Mouse (Mus musculus) hindbrain, embryonic 15.5 days (tissue): ENCODE data around the gene Fate1. TPM values are rescaled to one million over a fixed set of nuclear protein-coding genes. Genes with fewer than 3 reads are reported as not detected.

Source experiments
- ATAC-seq: fragments of 200-750 bp; cut with Nextera tagmentation; 2 replicates; pipeline ENCODE4 v1.8.0; 2017; ENCODE audit warnings: low read depth, moderate number of reproducible peaks, moderate TSS enrichment; ENCODE audit not compliant: low FRiP score
- H3K27ac ChIP-seq: fragments of 300-500 bp; sonication (generic); replicated peaks from 2 replicates; pipeline ENCODE4 v1.5.1; 2015; ENCODE audit warnings: mild to moderate bottlenecking, inconsistent platforms
- H3K27me3 ChIP-seq: fragments of 300-500 bp; sonication (generic); 2 replicates; pipeline ENCODE4 v1.6.1; 2015; ENCODE audit warnings: control low read depth, inconsistent platforms
- H3K36me3 ChIP-seq: fragments of 300-500 bp; sonication (generic); 2 replicates; pipeline ENCODE4 v1.6.1; 2015; ENCODE audit warnings: control low read depth, inconsistent platforms
- H3K4me1 ChIP-seq: fragments of 300-500 bp; sonication (generic); replicated peaks from 2 replicates; pipeline ENCODE4 v1.6.1; 2015; ENCODE audit warnings: control low read depth, inconsistent platforms
- H3K4me2 ChIP-seq: fragments of 300-500 bp; sonication (generic); 2 replicates; pipeline ENCODE4 v1.6.1; 2015; ENCODE audit warnings: moderate library complexity, mild to moderate bottlenecking, inconsistent platforms
- H3K4me3 ChIP-seq: fragments of 300-500 bp; sonication (generic); 2 replicates; pipeline ENCODE4 v1.5.1; 2015; ENCODE audit warnings: mild to moderate bottlenecking, inconsistent platforms
- H3K9ac ChIP-seq: fragments of 300-500 bp; sonication (generic); 2 replicates; pipeline ENCODE4 v1.6.1; 2015; ENCODE audit warnings: inconsistent platforms
- H3K9me3 ChIP-seq: fragments of 300-500 bp; sonication (generic); 2 replicates; pipeline ENCODE4 v1.6.1; 2016; ENCODE audit warnings: control low read depth, inconsistent platforms
- WGBS: fragments of 180-500 bp; shearing (Covaris S2); methylation state at CpG from one replicate; pipeline ENCODE4 v1.1.7; 2015; 5-methylcytosine and 5-hydroxymethylcytosine counted together
- polyA plus RNA-seq: library from polyadenylated mRNA; unstranded; fragments of >200 nt; fragmentation: Nextera tagmentation; extraction: Ambion mirVana; gene quantifications from 2 replicates; pipeline ENCODE4 v1.2.1, GENCODE M21; 2015

The Fate1 gene
- polyA plus RNA-seq, 1 experiment from 2014 or later = 0.25 TPM

DNA sequence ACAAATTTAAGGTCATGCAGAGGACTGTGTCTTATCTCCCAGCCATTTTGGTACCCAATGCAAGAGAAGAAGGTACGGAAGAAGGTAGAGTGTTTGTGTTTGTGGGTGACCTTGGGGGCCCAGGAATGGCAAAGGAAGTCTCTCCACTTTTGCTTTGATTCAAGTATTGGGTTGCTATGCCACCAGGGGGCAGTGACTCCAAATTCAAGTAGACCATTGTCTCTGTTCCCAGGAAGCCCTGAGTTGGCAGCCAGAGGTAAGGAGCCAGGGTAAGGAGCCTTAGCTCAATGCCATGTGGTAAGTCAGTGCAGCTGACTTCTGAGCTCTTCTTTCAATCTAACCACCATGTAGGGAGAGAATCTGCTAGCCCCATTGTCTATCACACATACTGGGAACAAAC lies 11.0 kb downstream of the Fate1 start:
- Histone ChIP-seq H3K4me1 (no peaks in the 10 kb centered on the region), H3K4me3 (no peak overlapping the region)

DNA sequence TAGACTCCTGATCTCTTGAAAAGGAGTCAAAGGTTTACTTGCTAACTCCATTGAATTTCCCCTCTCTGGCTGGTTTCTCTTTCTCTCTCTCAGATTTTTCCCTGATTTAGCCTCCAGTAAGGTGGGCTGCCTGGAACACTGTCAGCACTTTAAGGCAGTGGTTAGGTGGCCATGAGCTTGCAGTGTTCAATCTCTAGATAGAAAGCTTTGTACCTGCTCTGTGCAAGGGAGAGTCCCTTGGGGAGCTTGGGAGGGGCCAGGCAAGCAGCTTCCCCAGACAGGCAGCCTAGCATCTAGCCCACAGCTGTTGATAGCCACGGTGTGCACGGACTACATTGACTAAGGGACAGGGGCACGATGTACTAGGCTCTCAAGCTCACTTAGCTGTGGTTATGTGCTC lies 18.8 kb downstream of the Fate1 start, which contains the start of gene Cnga2:
Gene Cnga2, plus strand, starts transcription at position 301 of the 400 bp plus-strand sequence.
- H3K4me1 ChIP-seq = no peaks in the 10 kb centered on the region
- H3K36me3 ChIP-seq = no peaks in the 10 kb centered on the region
- no peak within 1 kb of the TSS for H3K4me2 ChIP-seq
- no peaks in the 10 kb centered on the region for H3K27me3 ChIP-seq
- 80% methylated on average over 3 of the region's 3 CpGs for WGBS
- no peak within 1 kb of the TSS for H3K9ac ChIP-seq
- no peak within 1 kb of the TSS for H3K4me3 ChIP-seq
- H3K27ac ChIP-seq = no peak within 1 kb of the TSS
- no peak for ATAC-seq
- H3K9me3 ChIP-seq = no peaks in the 10 kb centered on the region

More for the DNA sequence above, 11.0 kb downstream of the Fate1 start:
- no peak for ATAC-seq
- Histone ChIP-seq H3K36me3 (no peaks in the 10 kb centered on the region), H3K4me2 (no peak overlapping the region), H3K9ac (no peak overlapping the region), H3K27me3 (no peaks in the 10 kb centered on the region), H3K27ac (no peak overlapping the region), H3K9me3 (no peaks in the 10 kb centered on the region)
- WGBS = 71% methylated on average over 1 of the region's 1 CpGs

DNA sequence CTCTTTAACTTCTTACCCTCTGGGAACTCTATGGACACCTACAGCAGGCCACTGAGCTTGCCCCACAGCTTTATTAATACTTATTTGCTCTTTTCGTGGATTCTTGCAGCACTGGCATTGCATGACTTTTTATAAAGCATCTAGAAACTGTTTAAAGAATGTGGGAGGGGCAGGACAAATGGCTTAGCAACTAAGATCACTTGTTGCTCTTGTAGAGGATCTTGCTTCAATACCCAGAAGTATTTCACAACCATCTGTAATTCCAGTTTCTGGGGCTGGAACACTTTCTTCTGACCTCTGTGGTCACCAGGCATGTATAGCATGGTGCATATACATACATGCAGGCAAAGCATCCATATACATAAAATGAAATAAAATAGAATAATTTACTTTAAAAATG lies 23.2 kb downstream of the Fate1 start:
- H3K4me3 ChIP-seq = no peak overlapping the region
- no peaks in the 10 kb centered on the region for H3K9me3 ChIP-seq
- no peak overlapping the region for H3K27ac ChIP-seq
- no peak overlapping the region for H3K9ac ChIP-seq
- no peaks in the 10 kb centered on the region for H3K36me3 ChIP-seq
- no peak overlapping the region for H3K4me2 ChIP-seq
- WGBS = 59% methylated on average over 1 of the region's 1 CpGs
- H3K27me3 ChIP-seq = no peaks in the 10 kb centered on the region
- no peak for ATAC-seq
- H3K4me1 ChIP-seq = no peaks in the 10 kb centered on the region

DNA sequence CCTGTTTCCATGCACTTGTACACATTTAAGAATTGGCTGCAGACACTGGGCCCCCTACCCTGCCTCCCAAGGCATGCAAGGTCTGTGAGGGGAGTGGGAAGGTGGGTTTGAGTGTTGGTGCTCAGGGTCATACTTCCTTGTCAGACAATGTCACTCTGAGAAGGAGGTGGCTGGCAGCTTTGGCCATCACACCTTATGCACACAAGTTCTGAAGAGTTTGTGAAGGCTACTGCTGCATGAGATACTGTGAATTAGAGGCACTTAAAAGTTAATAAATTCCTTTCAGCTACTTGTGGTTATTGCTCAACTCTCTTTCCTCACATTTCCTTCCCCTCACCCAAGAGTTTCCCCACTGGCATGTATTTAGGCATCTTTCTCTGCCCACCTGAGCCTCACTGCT lies 37.1 kb downstream of the Fate1 start:
- H3K9ac ChIP-seq = no peak overlapping the region
- no peak overlapping the region for H3K27ac ChIP-seq
- H3K4me1 ChIP-seq = no peaks in the 10 kb centered on the region
- H3K4me3 ChIP-seq = no peak overlapping the region
- no peaks in the 10 kb centered on the region for H3K36me3 ChIP-seq
- ATAC-seq = no peak
- H3K9me3 ChIP-seq = no peaks in the 10 kb centered on the region
- H3K4me2 ChIP-seq = no peak overlapping the region
- no peaks in the 10 kb centered on the region for H3K27me3 ChIP-seq

DNA sequence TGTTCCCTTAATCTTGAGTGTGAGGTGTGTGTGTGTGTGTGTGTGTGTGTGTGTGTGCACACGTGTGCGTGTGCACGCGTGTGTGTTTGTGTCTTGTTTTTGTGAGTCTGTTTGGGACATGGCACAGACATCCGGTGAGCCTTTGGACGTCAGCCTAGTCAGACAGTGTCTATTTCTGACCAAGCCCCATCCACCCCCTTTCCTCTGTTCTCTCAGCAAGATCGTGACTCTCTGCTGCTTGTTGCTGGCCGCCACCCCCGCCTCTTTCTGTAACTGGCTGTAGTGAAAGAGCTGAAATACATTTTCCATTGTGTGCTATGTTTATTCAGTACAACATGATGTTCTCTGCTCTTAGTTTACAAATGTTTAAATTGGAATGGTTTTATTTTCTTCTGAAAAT lies 39.5 kb downstream of the Fate1 start:
- no peaks in the 10 kb centered on the region for H3K27me3 ChIP-seq
- no peak overlapping the region for H3K27ac ChIP-seq
- H3K9ac ChIP-seq = no peak overlapping the region
- H3K36me3 ChIP-seq = no peaks in the 10 kb centered on the region
- no peaks in the 10 kb centered on the region for H3K9me3 ChIP-seq
- peak; percentile 51; the same call in 1 of the 2 replicates for ATAC-seq
- 62% methylated on average over 9 of the region's 9 CpGs for WGBS
- H3K4me3 ChIP-seq = no peak overlapping the region
- H3K4me1 ChIP-seq = no peaks in the 10 kb centered on the region
- H3K4me2 ChIP-seq = no peak overlapping the region

DNA sequence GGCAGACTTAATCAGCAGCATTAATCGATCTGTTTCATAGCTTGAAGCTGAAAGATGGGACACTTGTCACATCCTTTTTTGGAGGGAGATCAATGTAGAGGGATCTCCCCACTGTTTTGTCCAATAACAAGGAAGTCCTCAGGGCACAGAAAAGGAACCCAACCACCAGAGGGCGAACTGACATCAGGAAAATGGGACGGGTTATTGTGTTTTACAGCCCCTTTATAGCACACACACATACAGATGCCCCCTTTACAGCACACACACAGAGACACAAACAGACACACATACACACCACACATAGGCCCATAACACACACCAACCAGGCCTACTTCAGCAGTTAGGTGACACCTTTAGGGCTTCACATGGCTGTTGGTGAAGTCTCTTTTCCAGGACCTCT lies 40.0 kb downstream of the Fate1 start:
- no peak overlapping the region for H3K27ac ChIP-seq
- H3K4me2 ChIP-seq = no peak overlapping the region
- no peak overlapping the region for H3K4me3 ChIP-seq
- 23% methylated on average over 3 of the region's 3 CpGs for WGBS
- no peaks in the 10 kb centered on the region for H3K27me3 ChIP-seq
- H3K9me3 ChIP-seq = no peaks in the 10 kb centered on the region
- H3K9ac ChIP-seq = no peak overlapping the region
- no peak for ATAC-seq
- H3K36me3 ChIP-seq = no peaks in the 10 kb centered on the region
- no peaks in the 10 kb centered on the region for H3K4me1 ChIP-seq

DNA sequence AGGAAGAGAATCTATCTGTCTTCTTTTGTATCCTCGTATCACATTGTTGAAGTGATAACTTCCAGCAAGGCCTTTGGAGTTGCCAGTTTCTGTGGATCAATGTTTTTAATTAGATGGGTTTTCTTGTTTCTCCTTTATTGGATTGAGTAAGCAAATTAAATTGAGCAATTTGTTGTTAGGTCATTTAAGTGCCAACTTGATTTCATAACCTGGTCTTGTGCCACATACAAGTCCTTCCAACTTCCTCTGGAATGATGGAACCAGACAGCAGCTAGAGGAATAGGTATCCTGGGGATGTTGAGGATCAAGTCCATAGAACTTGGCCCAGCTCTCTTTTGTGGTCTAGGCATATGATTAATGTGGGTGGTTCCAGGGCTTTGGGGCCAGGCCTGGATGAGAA lies 49.5 kb downstream of the Fate1 start:
- H3K9me3 ChIP-seq = no peaks in the 10 kb centered on the region
- no peak overlapping the region for H3K9ac ChIP-seq
- ATAC-seq = no peak
- no peaks in the 10 kb centered on the region for H3K4me1 ChIP-seq
- no peaks in the 10 kb centered on the region for H3K36me3 ChIP-seq
- no peaks in the 10 kb centered on the region for H3K27me3 ChIP-seq
- H3K4me3 ChIP-seq = no peak overlapping the region
- H3K27ac ChIP-seq = no peak overlapping the region
- 52% methylated on average over 1 of the region's 1 CpGs for WGBS
- no peak overlapping the region for H3K4me2 ChIP-seq

DNA sequence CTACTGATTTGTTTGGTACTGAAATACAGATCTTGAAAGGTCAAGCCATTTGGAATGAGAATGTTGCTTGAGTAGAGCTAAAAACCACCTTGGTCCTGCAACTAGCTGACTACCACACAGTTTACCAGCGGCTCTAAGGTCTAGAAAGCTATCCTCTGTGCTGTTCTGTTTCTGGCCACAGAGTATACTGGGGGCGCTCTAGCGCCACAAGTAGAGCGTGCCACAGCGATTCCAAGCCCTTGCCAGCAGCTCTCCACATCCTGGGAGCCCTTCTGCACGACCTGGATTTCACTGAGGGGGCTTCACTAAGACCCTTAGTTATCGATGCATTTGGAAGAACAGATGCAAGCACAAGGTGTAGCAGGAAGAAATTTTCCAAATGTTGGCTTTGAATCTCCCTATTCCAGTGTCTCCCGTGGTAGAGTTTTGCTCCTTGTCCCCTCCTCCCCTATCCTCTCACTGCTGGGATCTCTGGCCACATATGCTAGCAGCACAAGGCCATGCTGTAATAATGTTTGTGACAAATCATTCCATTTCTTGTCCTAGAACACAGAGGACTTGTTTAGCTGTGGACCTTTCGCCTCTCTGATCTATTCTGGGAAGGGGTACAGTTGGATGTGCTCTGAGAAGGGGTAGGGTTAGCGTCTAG lies 50.1 kb downstream of the Fate1 start:
- no peaks in the 10 kb centered on the region for H3K27me3 ChIP-seq
- no peak; the same call in 1 of the 2 replicates for ATAC-seq
- 39% methylated on average over 10 of the region's 10 CpGs for WGBS
- no peaks in the 10 kb centered on the region for H3K9me3 ChIP-seq
- no peak overlapping the region for H3K4me2 ChIP-seq
- H3K4me1 ChIP-seq = no peaks in the 10 kb centered on the region
- H3K4me3 ChIP-seq = no peak overlapping the region
- no peak overlapping the region for H3K9ac ChIP-seq
- H3K36me3 ChIP-seq = no peaks in the 10 kb centered on the region
- no peak overlapping the region for H3K27ac ChIP-seq

DNA sequence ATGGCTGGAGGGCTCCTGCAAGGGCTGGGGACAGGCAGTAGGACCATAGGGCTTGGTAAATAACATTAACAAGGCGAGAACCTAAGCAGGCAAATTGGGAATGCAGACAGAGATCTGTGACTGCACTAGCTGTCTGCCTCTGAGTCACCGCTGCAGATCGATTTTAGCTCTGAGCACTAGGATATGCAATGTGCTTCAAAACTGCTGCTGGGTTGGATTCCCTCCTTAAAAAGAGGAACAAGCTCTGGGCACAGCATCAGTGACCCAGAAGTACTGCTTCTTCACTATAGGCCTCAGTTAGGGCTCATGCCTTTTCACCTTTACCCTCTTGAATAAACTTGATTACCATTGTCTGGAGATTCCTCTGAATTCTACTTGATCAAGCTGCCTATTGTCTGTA lies 50.8 kb downstream of the Fate1 start:
- WGBS = 51% methylated on average over 3 of the region's 3 CpGs
- Histone ChIP-seq H3K9ac (no peak overlapping the region), H3K4me2 (no peak overlapping the region), H3K27ac (no peak overlapping the region), H3K27me3 (no peaks in the 10 kb centered on the region), H3K4me1 (no peaks in the 10 kb centered on the region), H3K4me3 (no peak overlapping the region), H3K9me3 (no peaks in the 10 kb centered on the region), H3K36me3 (no peaks in the 10 kb centered on the region)
- ATAC-seq = no peak

Other genes with a start within 250 kb of the Fate1 start
- gene Vma21, start 157.1 kb upstream of the Fate1 start, polyA plus RNA-seq = 45.4 and 52.1 TPM in 2 replicates
- gene Gm1141, start 52.0 kb upstream of the Fate1 start, polyA plus RNA-seq = 0.18 TPM in 2 replicates
- 12.9 and 14.0 TPM in 2 replicates for gene Prrg3, start 10.4 kb upstream of the Fate1 start, polyA plus RNA-seq
- gene Cnga2, start 18.9 kb downstream of the Fate1 start, polyA plus RNA-seq = 0.10 and 0.16 TPM in 2 replicates
- gene Magea4, start 249.0 kb downstream of the Fate1 start, polyA plus RNA-seq = not detected in 2 replicates